Mouse (Mus musculus): Measurements from ENCODE around the gene Crisp4.

The Crisp4 gene

DNA sequence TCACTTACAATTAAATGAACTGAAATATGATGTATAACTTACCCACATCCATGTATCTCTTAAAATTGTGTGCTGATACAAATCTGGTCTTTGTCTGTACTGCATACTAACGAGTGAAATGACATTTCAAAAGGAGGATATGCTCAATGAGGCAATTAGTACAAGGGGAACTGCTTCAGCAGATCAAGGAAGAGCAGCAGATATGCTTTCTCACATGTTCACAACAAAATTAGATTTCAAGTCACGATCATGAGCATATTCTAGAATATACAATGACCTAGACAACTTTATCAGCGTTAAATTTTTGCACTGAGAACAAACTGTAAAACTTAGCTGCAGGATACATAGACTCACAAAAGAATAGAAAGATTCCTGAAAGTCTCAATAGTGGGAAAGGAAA lies at the start of gene Crisp4:
TSS of gene Crisp4 (minus strand) at position 101 of the 400 bp plus-strand sequence.
- DNase-seq, result no peak

GRCm38 (mm10) chr1:18191719-18192118 lies 46.0 kb upstream of the Crisp4 start:
- DNase-seq, result no peak

DNA sequence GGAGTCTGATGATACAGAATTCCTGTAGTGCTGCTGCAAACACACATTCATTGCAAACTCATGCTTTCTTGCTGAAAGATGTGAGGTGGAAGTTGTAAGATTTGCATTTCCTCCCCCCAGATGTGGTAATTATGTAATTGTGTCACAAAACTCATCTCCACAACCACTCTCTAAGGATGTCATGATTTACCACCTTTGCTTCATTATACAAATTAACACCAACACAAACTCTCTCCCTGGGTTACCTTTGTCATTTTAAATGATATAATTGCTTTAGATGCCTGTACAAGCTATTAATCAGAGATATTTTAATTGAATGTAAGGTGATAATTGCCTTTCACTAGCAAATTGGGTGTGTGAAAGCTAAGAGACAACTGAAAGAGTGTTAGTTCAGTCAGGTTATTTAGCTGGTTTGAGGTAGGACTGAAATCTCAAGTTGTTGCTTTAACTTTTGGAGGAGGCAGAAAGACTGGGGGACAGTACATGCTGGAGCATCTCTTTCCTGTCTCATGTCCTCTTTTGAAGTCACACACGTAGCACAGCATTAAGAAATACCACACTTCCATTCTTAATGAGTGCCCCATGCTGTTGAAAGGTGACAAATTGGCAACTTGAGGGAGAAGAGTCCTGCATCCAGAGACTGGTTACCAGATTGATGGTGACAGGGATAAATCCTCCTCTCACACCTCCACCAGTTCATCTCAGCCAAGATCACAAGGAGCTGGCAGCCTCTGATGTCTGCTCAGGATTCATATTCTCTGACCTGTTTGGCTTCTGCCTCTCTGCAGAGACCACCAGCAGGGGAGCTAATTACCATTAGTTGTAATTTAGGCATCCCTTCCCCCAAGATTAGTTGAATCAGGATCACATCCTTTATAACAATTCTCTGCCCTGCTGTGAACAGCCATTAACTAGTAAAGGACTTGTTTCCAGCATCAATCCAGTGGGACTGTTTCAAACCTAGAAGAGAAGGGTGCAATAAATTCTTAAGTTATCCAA lies 45.3 kb upstream of the Crisp4 start:
- no peak for DNase-seq

DNA sequence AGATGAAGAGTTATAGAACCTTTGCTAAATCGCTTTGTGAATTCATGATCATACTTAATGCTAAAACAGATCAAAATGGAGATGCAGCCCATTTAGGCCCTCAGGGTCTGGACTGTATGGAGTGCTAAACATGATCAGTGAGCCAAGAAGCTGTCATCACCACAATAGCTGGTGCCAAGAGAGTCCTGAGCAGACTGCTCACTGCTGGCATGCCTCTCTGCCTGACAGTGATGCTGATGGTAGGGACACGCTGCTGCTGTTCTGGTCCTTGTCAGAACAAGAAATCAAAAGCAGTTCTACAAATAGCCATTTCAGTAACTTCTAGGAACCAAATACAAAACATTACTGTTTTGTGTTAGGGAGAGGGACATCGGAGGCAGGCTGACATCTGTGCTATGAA lies 35.5 kb upstream of the Crisp4 start:
- DNase-seq, result no peak

GRCm38 (mm10) chr1:18170573-18170972 lies 24.9 kb upstream of the Crisp4 start:
- DNase-seq, result no peak

DNA sequence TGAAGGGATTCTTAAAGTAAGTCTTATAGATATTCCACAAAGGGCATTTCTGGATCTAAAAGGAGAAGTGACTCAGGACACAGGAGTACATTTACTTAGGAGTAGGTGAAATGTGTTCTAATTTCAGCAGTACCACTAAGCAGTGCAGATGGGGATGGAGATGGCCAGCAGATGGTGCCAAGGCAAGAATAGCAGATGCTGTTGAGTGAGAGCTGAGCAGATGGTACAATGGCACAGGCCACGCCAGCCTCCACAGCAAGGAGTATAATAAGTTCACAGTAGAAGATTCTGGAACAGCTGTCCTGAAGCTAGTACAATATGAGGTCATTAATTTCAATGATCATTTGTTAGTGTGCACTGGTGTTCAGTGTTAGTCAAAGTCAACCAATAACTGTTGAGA lies 22.6 kb upstream of the Crisp4 start:
- DNase-seq, result no peak

DNA sequence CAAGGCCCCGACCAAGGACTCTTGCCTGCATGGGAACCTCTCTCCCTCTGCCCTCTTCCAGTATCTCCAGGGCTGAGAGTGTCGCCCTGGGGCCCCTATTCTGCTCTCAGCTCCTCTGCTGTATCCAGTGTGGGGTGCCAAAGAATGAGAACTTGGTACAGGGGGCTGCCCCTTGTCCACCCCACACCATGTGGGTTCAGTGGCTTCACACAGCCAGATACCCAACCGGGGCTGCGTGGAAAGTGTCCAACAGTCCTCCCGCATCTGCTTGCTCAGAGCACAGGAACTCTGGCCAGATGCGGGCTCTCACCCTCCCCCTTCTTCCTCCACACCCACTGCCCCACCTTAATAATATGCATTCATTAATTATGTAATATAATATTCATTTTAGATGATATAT lies 13.4 kb upstream of the Crisp4 start:
- DNase-seq, result no peak

GRCm38 (mm10) chr1:18148211-18148610 lies 2.5 kb upstream of the Crisp4 start:
- DNase-seq, result no peak

DNA sequence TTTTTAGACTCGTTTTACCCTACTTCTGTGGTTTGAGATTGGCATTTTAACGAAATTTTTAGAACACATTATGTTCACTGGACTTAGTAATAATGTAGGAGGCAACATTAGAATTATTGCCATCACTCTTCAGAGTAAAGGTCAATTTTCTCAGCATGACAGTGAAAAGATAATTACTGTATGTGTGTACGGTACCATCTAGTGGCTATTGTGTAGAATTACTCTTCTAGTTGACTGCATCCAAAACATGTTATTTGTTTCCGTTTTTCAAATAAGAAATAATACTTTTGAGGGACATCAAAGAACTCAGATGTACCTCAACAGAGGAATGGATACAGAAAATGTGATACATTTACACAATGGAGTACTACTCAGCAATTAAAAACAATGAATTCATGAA lies 14.0 kb downstream of the Crisp4 start:
- DNase-seq, result no peak

DNA sequence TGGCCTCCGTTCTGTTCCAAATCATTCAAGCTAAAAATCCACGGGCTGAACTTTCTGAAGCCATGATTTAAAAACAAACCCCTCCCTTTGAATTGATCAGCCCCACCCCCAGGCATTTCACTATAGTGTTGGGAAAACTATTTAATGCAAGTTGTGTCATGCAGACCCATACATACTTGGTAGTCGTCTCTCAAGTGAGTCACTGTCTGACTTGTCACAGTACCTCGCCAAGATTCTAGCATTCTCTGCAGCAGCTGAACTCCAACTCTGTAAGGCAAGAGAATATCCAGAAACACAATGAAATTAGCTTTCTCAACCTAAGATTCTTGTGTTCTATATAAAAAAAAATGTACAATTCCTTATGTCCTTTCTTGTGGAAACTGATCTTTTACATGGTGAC lies 15.7 kb downstream of the Crisp4 start:
- DNase-seq, result no peak

DNA sequence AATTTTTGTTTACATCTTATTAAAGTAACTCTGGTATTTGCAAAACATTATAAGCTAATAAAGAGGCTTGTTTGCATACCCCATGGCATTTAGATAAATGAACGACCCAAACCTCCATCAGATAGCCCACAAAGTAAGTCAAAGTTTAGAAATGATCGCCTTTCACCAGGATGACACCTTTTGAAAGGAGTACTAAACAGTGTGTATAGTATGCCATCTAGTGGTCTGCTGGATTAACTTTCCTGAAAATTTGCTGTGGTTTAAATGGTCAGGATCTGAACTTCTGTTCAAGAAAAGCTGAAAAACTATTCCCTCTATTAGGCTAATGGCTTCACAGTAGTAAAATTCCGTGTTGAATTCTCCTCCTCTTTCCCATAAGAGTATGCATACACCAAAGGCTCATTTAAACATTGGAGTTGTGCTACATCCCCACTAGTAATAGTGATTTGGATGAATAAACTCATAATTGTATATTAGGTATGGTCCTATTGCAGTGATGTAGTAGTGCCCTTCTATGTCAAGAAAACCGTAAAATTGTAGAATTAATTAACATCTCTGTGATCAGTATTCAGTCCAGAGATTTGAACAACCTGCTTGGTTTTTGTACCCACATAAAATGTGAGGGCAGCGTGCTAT lies 38.9 kb downstream of the Crisp4 start:
- DNase-seq, result no peak

- DNase-seq, result no peak
These were observed 39.7 kb downstream of the Crisp4 start for GRCm38 (mm10) chr1:18105866-18106529.

DNA sequence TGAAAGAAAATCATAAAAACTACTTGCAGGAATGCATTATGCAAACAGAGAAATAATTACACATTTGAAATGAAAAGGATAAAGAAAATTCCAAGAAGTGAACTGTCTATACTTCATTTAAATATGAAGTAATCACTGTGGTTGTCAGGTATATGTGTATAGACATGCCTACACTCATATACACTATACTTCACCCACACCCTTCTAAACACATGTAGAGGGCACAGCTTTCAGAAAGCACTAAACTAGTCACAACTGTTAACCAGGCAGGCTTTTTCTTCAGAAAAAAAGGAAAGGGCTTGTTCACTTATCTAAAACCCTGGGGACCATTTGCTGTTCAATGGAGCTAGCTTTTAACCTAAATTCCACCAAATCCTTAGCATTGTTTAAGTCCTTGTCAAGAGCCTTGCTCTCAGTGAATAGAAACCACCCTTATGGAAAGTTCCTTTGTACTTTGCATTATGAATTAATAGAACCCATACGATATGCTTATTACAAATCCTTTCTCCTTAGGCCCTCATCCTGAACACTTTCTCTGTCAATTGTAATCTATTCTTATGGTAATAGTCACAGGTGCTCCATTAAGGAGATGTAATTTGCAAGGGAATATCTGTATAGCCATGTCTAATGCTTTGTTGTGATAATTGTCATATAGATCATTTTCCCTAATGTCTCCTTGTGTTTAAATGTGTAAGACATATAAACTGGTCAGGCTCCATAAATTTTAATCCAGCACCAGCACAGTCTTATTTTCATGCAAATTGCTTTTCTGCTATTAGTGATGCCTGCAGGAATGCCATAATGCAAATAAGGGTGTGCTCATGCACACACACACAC lies 40.5 kb downstream of the Crisp4 start:
- DNase-seq, result no peak

All from spleen, adult 18-20 months (tissue).